Mouse (Mus musculus): ENCODE measurements around the gene Capn11.
"Not testable (repeated sequence)": the region's sequence is repeated elsewhere in the genome, so short reads cannot be mapped to it uniquely, and the experiment has no call there.

Gene Capn11

DNA sequence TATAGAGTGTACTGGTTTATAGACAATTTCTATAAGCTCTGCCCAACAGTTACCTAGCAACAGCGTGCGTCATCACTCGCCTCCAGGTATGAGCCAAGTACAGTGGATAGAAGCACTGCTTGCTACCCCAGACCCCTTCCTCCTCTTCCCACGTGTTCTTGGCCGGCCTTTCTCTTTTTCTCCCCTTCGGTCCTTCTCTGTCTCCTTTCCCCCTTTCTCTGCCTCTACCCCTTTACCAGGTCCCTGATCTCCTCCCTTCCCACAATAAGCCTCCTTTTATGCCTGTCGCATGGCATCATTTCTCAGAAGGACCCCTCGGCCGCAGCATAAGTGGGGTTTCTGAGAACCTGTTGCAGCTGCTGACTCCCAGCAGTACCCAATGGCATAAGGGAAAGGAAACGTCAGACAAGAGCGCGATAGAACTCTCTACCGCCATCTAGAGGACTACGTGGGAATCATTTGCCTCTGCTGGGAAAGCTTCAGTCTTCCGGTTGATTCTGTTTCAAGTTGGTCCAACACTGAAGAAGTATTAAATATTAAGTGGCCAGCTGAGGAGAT is 32.5 kb downstream of the Capn11 start:
- DNase-seq = peak; percentile 84

DNA sequence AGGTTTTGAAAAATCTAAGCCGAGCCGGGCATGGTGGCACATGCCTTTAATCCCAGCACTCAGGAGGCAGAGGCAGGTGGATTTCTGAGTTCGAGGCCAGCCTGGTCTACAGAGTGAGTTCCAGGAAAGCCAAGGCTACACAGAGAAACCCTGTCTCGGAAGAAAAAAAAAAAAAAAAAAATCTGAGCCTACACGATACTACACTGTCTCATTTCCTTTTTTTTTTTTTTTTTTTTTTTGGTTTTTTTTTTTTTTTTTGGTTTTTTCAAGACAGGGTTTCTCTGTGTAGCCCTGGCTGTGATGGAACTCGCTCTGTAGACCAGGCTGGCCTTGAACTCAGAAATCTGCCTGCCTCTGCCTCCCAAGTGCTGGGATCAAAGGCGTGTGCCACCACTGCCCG is 35.7 kb downstream of the Capn11 start:
- DNase-seq = not testable (repeated sequence)

DNA sequence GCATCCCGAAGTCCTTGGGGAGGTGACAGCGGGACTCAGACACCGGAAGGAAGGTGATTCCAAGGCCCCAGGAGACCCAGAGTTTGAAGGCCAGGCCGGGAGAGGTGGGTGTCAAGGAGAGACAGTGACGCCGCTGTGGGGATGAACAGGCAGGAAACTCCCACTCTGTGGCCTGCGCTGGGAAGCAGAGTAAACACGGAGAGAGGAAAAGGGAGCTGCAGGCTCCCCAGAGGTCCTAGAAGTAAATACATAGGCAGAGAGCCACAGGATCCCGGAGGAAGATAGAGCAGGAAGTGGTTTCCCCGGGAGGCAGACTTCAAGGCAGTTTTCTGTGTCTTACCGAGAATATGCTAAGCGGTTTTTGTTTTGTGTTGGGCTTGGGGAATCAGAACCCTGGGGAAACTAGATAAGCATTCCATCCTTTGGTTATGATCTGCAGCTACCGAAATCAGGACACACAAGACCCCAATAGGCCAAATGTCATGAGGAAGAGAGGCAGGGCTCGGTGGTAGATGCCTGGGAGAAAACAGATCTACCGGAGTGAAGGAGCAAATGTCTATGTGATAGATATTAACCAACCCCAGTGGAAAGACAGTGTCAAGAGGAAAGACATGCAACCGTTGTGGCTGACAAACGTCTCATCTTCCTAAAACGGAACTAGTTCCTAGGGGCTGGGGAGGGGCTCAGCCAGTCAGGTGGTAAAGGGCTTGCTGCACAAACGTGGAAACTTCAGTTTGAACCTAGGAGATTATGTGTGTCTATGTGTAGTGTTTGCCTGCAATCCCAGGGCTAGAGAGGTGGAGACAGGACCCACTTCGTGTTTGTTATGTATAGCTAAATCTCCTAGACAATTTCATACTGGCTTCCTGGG is 39.5 kb downstream of the Capn11 start:
- DNase-seq = no peak

DNA sequence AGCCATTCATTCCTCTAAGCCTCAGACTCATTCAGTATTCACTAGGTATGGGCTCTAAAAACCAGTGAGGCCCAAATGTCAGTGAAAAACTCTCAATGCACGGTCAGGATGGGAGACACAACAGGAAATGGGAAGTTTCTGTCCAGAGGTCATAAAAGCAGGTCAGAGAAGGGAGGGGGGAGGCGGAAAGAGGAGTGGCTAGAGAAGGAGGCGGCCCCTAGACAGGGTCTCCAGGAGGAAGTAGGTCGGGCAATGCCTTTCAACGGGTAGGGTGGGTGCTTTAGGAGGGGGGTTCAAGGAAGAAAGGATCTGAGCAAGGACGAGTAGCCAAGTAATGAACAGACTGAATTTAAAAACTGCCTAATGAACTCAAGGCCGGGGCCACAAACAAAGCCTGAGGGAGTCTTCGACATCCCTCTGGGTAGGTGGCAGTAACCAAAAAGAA is 40.2 kb downstream of the Capn11 start:
- DNase-seq = no peak

DNA sequence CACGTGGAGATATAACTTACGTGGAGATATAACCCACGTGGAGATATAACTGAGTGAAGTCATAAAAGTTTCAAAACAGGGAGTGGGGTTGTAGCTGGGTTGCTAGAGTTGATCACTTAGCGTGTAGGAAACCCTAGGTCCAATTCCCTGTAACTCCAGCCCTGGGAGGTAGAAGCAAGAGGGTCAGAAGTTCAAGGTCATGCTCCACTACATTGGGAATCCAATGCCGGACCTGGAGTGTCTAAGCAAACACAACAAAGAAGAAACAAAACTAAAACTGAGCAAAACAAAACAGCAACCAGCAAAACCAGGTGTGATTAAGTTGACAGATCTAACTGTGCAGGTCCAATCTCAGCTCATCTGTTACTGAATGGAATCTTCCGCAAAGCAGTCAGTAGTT is 41.5 kb downstream of the Capn11 start:
- DNase-seq = no peak

DNA sequence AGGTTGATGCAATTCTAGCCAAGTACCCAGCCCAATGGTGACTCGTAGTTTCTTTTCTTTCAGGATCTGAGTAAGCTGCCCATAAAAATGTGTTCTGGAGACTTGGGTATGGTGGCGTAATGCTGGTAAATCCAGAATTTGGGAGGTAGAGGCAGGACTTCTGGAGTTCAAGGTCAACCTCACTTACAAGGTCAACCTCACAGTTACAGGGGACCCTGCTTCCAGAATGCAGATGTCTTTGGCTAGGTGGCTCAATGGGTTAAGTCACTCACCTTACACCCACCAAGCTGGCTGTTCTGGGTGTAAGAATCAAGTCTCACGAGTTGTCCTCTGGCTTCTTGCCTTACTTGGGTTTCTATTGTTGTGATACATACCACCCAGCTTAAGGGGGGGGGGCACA is 42.4 kb downstream of the Capn11 start:
- DNase-seq = no peak

DNA sequence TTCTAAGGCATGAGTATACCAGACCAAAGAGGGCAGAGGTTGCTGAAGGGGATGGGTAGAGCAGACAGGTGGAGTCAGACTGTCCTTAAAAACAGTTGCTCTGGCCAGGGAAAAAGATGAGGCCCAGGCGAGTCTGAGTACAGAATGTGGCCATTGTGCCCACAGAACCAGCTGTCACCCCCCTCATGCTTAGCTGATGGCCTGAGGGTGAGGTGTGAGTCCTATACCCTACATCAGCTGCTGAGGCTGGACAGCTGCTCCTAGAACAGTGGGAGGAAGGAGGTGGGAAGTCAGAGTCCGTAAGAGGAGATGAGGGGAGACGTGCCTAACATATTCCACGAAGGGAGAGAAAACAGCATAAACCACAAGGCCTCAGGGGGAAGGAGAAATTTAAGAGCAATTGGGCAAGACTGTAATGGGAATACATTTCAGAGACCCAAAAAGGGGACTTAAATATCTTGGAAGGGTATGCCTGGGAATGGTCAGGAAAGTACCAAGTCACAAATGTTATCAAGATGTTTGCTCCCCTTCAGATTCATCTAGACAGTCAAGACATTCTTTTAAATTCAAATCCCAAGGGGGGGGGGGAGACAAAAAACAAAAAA is 43.0 kb downstream of the Capn11 start:
- DNase-seq = no peak

DNA sequence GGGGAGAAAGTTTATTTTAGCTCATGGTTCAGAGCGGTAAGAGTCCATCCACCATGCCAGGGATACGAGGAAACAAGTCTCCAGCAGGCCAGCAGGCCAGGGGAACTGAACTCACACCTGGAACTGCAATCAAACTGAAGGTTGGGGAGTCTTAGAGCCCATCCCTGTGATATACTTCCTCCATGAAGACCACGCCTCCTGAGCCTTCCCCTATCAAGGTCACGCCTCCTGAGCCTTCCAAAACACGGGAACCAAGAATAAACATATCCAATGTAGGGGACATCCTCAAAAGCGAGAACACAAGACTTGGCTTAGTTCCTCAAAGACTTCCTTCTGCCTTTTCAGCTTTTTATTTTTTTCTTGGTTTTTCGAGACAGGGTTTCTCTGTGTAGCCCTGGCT is 46.2 kb downstream of the Capn11 start:
- DNase-seq = no peak

DNA sequence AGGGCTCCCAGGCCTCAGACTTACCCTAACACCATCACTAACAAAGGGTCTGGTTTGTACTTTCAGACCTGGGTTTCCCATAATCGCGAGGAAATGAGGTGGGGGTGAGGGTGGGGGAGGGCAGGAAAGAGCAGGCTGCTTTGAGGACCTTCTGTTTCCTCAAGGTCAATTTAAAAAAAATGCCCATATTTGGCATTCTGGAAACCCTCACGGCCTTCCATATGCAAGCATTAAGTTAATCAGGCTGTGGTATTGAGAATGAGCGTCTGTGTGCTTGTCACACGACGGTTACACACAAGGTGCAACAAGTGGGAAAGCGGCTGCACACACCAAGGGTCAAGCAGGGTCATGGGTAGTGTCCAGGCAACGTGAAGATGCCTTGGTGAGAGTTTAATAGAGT is 47.1 kb downstream of the Capn11 start:
- no peak for DNase-seq

DNA sequence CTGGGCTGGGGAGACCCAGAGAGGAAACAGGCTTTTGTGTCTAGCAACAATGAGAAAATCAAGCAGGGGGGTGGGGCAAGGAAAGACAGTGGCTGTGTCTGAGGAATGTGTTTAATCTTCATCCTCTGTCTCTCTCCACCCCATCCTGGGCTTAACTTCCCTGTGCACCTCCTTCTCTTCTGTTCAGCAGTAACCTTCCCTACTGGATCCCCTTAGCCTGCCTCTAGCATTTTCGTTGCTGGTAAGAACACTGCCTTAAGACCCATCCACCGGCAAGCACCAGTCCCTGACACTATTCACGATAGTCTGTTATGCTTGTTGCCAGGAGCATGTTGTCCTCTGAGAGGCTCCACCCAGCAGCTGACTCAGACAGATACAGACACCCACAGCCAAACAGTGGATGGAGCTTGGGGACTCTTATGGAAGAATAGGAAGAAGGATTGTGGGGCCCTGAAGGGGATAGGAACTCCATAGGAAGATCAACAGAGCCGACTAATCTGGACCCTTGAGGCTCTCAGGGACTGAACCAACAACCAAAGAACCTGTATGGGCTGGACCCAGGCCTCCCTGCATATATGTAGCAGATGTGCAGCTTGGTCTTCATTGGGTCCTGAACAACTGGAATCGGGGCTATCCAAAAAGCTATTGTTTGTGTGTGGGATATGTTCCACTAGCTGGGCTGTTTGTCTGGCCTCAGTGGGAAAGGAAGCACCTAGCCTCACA is 48.8 kb downstream of the Capn11 start:
- DNase-seq = no peak

DNA sequence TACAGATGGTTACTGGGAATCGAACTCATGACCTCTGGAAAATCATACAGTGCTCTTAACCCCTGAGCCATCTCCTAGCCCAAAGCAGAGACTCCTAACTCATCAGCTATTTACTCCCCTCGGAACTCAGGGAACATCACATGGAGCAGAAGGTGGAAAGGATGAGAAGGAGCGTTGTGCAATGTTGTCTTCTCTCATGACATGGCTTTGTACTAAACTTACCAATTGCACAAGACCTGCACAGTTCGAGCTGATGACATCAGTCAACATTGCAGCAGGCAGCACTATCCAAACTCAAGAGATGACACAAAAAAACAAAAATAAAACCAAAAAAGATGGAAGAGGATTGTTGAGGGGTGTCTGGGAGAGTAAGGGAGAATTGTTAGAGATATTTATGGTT is 50.7 kb downstream of the Capn11 start:
- DNase-seq = no peak

DNA sequence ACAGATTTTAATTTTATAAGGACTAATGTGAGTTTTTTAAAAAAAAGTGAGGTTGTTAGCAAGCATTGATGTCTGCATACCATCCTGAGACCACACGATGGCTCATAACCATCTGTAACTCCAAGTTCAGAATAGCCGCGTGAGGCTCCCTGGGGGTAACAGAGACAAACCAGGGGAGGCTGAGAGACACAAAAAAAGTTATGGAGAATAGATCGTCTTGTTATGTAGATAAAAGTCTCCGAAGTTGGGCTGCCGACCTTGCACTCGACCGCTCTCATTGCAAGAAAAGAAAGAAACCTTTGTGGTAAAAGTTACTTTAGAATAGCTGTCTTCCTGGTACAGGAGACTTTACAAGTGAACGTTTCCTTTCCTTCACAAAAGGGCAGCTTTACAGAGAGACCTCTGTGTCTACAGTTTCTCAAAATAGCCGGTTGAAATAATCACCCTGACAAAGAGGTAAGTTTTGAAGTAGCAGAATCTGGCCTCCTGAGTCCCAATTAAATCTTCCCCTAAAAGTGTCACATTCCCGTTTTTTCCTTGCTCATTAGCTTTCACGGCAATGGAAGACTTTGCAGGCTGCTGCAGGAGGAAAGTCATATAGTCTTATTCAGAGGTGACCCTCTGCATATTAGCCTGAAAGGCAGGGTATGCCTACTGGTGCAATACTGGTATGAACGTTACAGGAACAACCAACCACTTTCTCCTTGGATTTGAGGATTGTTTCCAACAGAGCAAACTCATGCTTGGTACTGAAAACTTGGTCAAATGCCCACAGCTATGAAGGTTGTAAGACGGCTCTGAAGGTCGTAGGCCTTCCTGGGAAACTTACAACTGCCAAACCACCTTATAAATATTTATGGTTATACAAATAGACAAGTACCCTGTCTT is 51.9 kb downstream of the Capn11 start:
- DNase-seq = no peak

DNA sequence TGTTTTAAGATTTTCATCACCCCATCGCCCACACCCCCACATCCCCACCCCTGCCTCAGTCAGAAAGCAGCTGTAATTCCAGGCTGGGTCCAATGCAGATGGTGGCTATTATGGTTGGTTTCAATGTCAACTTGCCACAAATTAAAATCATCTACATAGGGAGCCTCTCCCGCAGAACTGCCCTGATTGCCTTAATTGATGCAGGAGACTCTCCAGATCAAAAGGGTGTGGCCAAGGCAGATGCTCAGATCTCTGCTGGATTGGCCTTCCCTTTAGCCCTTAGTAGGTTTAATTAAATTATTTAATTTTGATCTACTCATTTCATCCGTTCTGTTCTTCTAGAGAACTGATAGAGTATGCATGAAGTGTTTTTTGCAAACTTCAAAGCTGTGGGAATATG is 56.1 kb downstream of the Capn11 start:
- DNase-seq = no peak

DNA sequence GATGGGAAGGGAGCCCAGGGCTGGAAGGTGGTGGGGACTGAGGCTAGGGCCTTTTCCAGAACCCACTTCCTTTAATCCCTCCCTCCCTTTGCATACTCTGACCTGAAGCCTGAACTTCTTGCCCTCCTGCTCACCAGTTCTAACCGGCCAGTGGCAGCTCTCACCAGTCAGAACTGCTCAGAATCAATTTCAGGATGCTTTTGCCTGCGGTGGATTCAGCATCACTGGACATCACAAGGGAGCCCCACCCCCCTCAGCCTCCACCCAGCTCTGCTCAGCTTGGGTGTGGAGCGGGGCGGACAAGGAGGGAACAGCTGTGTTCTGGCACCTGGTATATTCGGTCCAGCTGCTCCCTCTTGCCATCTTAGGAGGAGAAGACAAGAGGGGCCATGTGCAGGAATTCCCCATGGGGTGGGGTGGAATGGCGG is 57.2 kb downstream of the Capn11 start, which contains the start of gene Mymx:
Gene Mymx (minus strand): TSS at position 226 of the 428 bp plus-strand sequence.
- DNase-seq = peak in 1 of 2 experiments; percentile 13

DNA sequence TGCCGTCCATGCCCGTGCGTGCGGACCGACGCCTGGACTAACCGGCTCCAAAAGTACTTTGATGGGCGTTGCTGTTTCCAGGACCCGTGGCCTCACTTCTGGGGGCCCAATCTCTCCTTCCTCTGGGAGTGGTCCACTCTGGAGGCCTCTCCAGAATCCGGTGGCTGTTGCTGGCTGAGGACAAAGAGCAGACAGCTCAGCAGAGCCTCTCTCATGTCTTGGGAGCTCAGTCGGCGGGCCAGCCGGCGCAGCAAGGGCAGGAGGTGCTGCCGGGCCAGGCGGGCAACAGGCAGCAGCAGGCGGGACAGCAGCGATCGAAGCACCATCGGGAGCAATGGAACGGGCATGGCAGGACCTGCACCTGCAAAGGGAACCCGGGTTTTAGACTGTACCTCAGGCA is 57.8 kb downstream of the Capn11 start:
- DNase-seq = peak in 1 of 2 experiments; percentile 10

DNA sequence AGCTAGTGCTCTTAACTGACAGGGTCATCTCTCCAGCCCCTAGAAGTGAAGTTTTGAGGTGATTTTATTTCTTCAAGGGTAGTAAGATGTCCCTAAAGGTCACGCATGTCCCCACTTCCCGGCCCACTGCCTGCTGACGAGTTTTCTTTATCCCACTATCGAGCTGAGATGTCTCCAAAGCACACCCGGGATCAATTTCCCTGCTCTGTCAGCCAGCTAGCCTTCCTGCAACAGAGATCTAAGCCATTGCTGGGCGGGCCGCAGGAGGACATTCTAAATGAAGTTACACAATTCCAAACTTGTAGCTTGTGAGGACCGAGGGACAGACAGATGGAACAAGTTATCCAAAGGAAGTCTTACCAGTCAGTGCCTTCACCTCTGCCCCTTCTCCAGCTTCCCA is 58.9 kb downstream of the Capn11 start:
- DNase-seq = peak in 1 of 2 experiments; percentile 15

DNA sequence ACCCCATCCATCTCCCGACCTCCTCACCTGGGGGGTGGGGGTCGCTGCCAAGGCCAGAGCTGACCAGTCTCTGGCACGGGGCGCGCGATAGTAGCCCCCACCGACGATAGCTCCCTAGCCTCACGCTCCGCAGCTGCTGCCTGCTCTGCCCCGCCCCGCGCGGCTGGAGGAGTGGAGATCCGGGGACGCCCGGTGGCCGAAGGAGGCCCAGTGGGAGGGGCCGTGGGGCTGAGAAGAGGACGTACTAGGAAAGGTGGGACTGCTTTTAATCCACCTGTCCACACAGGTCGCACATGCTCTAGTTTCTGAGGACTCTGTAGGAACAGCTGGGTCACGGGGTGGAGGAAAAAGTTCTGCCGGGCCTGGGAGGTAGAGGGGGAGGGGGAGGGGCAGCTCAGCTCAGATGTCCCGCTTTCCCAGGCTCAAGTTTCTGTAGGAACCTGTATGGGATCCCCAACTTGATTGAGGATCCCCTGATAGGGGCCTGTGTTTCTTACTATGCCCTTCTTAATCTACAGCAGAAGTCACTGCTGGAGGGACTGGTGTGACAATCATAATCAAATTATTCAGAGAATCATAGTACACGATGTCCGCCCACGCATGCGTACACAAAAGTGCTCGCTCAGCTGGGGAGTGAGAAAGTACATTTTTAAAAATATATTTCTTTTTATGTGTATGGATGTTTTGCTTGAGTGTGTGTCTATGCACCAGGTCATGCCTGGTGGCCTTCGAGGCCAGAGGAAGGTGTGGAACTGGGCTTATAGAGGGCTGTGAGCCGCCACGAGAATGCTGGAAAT is 59.5 kb downstream of the Capn11 start, which contains the start of gene Slc29a1:
Gene Slc29a1 (minus strand): TSS at position 161 of the 797 bp plus-strand sequence.
- peak; percentile 65 to 74 for DNase-seq

DNA sequence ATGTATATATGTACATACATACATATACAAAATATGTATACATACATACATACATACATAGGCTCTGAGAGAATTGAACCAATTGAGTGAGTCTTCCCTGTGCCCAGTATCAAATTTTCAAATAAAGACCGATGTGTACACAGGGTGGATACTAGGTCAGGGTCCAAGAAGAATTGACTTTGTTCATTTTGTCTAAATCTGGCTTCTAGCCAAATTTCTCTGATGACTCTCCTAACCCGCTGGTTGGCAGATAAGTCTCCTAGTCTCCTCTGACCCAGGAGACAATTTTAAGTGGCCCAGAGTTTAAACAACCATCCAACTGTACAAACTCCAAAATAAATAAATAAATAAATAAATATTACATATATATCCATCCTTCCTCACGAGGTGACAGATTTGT is 60.2 kb downstream of the Capn11 start:
- DNase-seq = no peak

DNA sequence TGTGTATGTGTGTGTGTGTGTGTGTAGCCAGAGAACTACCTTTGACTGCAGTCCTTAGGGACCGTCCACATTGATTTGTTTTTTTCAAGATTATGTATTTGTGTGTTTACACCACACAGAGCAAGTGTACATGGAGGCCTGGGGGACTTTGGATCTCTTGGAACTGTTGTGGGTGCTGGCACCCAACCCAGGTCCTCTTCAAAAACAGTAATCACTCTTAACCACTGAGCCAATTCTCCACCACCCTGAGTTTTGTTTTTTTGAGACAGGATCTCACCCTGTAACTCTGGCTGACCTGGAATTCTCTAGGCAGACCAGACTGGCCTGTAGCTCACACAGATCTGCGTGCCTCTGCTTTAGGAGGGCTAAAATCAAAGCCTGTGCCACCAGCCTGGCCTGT is 60.7 kb downstream of the Capn11 start:
- DNase-seq = peak in 1 of 2 experiments; percentile 32

DNA sequence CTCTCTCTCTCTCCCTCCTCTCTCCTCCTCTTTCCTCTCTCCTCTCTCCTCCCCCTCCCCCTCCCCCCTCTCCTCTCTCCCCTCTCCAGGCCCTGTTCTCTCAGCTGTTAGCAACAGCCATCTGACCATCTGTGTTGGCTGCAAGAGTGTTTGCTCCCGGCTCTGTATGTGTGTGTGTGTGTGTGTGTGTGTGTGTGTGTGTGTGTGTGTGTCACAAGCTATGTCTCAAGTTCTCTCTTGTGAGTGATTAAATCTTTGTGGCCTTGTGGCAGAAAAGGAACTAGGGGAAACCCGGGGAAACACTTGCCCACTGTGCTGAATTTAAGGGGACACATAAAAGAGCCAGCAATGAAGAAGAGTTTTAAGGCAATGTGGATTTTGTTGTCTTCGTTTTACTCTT is 61.3 kb downstream of the Capn11 start:
- peak; percentile 74 to 83 for DNase-seq
